Mouse (Mus musculus): ENCODE measurements at regions not wholly inside any gene's neighbourhood (a gene's known extent, or its start where the extent isn't known, plus 50 kb on each side); places are given as distances from the start of the nearest gene placed in this dataset.
A peak's percentile ranks its signal among the peaks of the same experiment; 100 is the strongest.

- no peak for TF ChIP-seq CTCF (IDR thresholded peaks at IDR 0.05; ENCODE audit: low read depth)
- DNase-seq (ENCODE audit: low spot score), result no peak
These were observed 1208.9 kb downstream of the Brinp3 start for GRCm38 (mm10) chr1:147703467-147703866.

GRCm38 (mm10) chr1:147729930-147730329 is 1235.4 kb downstream of the Brinp3 start:
- no peak overlapping the region for H3K9ac ChIP-seq (replicated peaks; ENCODE audit: low read length)
- no peaks in the 10 kb centered on the region for H3K9me3 ChIP-seq (ENCODE audit: low read length)
- DNase-seq (ENCODE audit: low spot score), result no peak
- H3K27ac ChIP-seq, result no peak overlapping the region
- H3K27me3 ChIP-seq (ENCODE audit: insufficient read depth, low read length), result no peaks in the 10 kb centered on the region
- WGBS, result 71% methylated on average over 1 of the region's 1 CpGs
- no peak overlapping the region for H3K4me3 ChIP-seq (ENCODE audit: low read length)
- H3K36me3 ChIP-seq (ENCODE audit: insufficient read depth, low read length), result no peaks in the 10 kb centered on the region
- H3K4me1 ChIP-seq (ENCODE audit: insufficient read depth, low read length), result no peaks in the 10 kb centered on the region
- no peak overlapping the region for H3K4me2 ChIP-seq (ENCODE audit: low read depth, low read length)
- ATAC-seq, result no peak
- TF ChIP-seq CTCF (IDR thresholded peaks at IDR 0.05; ENCODE audit: low read depth), result no peak

More at GRCm38 (mm10) chr1:147703467-147703866, 1208.9 kb downstream of the Brinp3 start:
- Histone ChIP-seq H3K4me3 (ENCODE audit: low read length) (no peak overlapping the region), H3K9ac (replicated peaks; ENCODE audit: low read length) (no peak overlapping the region), H3K36me3 (ENCODE audit: insufficient read depth, low read length) (no peaks in the 10 kb centered on the region), H3K4me1 (ENCODE audit: insufficient read depth, low read length) (no peaks in the 10 kb centered on the region), H3K27ac (no peak overlapping the region), H3K4me2 (ENCODE audit: low read depth, low read length) (no peak overlapping the region), H3K27me3 (ENCODE audit: insufficient read depth, low read length) (no peaks in the 10 kb centered on the region), H3K9me3 (ENCODE audit: low read length) (no peaks in the 10 kb centered on the region)
- 90% methylated on average over 2 of the region's 2 CpGs for WGBS
- ATAC-seq, result no peak

GRCm38 (mm10) chr1:147766094-147766493 is 1271.5 kb downstream of the Brinp3 start:
- H3K9ac ChIP-seq (replicated peaks; ENCODE audit: low read length), result no peak overlapping the region
- no peaks in the 10 kb centered on the region for H3K9me3 ChIP-seq (ENCODE audit: low read length)
- no peak overlapping the region for H3K27ac ChIP-seq
- 49% methylated on average over 3 of the region's 3 CpGs for WGBS
- no peaks in the 10 kb centered on the region for H3K4me1 ChIP-seq (ENCODE audit: insufficient read depth, low read length)
- no peak overlapping the region for H3K4me3 ChIP-seq (ENCODE audit: low read length)
- H3K36me3 ChIP-seq (ENCODE audit: insufficient read depth, low read length), result no peaks in the 10 kb centered on the region
- no peak overlapping the region for H3K4me2 ChIP-seq (ENCODE audit: low read depth, low read length)
- DNase-seq (ENCODE audit: low spot score), result peak; percentile 5
- H3K27me3 ChIP-seq (ENCODE audit: insufficient read depth, low read length), result no peaks in the 10 kb centered on the region
- TF ChIP-seq CTCF (IDR thresholded peaks at IDR 0.05; ENCODE audit: low read depth), result no peak
- no peak for ATAC-seq

GRCm38 (mm10) chr1:147802759-147803158 is 1308.2 kb downstream of the Brinp3 start:
- no peaks in the 10 kb centered on the region for H3K9me3 ChIP-seq (ENCODE audit: low read length)
- no peak overlapping the region for H3K27ac ChIP-seq
- no peak overlapping the region for H3K9ac ChIP-seq (replicated peaks; ENCODE audit: low read length)
- ATAC-seq (no peak), DNase-seq (ENCODE audit: low spot score) (no peak)
- no peaks in the 10 kb centered on the region for H3K36me3 ChIP-seq (ENCODE audit: insufficient read depth, low read length)
- WGBS, result 96% methylated on average over 1 of the region's 1 CpGs
- no peak overlapping the region for H3K4me3 ChIP-seq (ENCODE audit: low read length)
- H3K27me3 ChIP-seq (ENCODE audit: insufficient read depth, low read length), result no peaks in the 10 kb centered on the region
- TF ChIP-seq CTCF (IDR thresholded peaks at IDR 0.05; ENCODE audit: low read depth), result no peak
- no peak overlapping the region for H3K4me2 ChIP-seq (ENCODE audit: low read depth, low read length)
- no peaks in the 10 kb centered on the region for H3K4me1 ChIP-seq (ENCODE audit: insufficient read depth, low read length)

All from hindbrain, postnatal 0 days (tissue).